Mouse (Mus musculus) yolk sac, embryonic 10.5 days (tissue): ENCODE measurements at regions not wholly inside any gene's neighbourhood (a gene's known extent, or its start where the extent isn't known, plus 50 kb on each side); places are given as distances from the start of the nearest gene placed in this dataset.

Source experiments
- DNase-seq: peaks from one replicate; pipeline ENCODE4 v3.0.0-alpha.2; 2017; ENCODE audit warnings: low spot score

DNA sequence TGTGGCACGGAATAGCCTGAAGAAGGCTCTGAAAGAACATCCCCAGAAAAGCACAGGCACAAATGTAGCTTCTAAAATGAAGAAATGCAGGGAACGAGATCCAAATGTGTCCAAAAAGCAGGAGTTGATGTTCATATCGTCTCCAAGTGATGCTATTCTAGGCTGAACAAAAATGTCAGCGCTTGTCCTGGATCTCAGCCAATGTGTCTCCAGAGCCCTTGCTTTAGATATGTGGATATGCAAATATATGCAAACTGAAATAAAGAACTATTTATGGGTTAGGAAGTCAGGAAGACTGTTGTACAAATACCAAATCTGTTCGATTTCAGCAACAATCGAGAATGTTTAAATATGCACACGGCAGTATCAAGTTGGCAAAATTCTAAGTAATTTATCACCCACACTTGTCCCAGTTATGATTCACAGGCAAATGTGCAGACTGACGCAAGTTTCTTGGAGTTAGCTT is 320.4 kb downstream of the Synb start:
- DNase-seq = no peak

- DNase-seq = no peak
Measured at GRCm38 (mm10) chr14:68966758-68967157, 327.3 kb downstream of the Synb start.

DNA sequence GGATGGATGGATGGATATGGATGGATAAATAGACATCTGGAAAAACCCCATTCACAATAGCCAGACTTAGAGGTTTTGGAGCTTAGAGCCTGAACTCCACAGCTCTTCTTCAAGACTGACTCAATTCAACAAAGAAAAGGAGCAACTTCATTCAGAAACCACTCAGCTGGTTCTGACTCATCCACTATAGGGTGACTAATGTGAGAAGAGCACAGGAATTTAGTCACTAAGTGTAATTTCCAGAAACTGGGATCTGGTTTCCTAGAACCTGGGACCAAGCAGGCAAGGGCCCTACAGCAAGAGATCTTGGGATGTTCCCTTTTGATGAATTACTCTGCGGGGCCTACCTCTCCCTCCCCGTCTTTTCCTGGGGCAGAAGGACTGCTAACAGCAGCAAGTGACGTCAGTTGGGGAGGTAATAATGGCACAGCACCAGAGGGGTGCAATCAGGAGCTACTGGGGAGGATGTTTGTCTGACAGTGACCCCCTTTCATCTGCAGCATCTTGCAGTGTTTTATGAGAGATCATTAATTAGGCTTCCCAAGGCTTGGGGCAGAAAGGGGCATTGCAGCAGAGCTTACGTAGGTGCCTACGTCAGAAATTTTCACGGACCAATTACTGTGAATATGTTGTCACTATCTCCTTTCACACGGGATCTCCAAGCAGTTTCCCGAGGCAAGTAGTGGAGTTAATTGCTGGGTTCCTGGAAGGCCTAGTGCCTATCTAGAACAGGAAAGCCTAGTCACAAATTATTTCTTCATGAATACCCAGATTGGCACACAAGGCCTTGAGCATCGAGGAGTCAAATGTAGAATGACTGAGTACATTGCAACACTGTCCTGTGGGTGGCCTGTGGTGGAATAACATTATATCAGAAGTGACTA is 339.3 kb downstream of the Synb start:
- DNase-seq = no peak

- no peak for DNase-seq
Measured at GRCm38 (mm10) chr14:68945906-68946305, 348.2 kb downstream of the Synb start.

DNA sequence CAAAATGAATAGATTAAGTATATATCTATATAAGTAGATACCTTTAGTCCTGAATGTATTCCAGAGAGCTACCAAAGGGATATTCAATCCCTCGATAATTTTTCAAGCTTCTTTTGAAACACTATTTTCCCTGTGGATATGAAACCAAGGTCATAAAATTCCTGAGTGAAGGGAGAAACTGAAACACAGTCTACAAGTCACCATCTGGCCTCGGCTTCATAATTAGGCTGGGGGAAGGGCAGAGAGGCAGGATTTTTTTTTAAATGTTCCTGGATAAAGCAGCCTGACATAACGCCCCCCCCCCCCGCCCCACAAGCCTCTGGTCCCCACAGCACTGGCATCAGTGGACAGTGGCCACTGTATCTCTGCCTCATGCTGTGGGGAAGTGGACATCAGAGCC is 348.7 kb downstream of the Synb start:
- DNase-seq = no peak

DNA sequence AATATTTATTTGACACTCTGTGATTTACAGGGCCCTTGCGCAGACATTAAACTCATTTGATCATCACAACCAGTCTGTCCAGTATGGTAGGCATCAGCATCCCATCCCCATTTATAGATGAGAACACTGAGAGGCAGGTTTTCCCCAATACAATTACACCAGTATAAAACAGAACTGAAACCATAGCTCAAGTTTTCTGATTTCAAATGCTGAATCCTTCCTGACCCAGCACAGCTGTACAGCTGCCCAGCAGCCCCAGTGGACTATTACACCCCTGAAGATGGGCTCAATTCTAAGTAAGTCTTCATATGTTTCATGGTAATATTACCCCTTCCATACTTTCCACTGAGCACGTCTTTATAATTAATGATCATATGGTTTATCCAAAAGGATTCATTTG is 352.3 kb downstream of the Synb start:
- no peak for DNase-seq

- no peak for DNase-seq
Measured at GRCm38 (mm10) chr14:68941132-68941690, 352.9 kb downstream of the Synb start.

DNA sequence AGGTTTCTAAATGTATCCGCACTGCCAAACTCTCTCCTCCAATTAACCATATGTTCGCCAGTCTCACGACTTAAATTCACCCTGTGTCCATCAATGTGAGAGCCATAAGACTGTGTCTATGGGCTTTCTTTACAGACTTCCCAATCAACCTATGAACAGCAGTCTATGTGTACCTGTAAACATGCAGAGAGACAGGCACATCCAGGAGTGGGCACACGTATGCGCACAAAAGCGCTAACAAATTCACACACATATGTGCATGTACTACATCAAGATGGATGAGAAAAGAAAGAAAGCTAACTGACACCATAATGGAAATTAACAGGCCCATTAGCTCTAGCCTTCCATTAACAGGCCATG is 358.8 kb downstream of the Synb start:
- no peak for DNase-seq

DNA sequence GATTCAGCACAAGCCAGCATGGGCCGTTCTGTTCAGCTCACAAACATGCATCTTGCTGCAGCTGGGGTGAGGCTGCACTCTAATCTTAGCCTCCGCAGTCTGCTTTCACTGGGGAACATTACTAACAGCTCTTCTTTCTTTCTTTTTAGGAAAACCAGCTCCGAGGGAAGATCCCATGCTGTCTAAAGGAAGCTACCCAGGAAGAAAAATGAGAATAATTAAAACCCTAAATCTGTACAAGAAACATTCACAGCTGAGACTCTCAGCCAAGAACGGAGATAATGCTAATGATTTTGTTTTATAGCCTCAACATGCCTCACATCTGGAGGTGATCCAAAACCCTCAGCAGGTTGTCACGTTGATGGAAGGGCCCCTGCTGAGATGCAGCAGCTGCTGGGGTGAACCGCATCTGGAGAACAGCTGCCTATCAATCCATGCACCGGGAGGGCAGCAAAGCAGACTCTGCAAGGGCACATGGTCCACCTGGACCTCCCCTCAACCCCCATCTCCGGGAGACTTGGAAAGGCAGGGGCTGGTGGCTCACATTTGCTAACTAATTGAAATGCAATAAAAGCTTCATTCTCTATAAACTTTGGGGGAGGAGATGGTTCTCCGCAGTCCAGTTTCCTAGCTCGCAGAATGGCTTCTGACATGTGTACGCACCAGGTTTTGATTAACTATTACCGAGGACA is 359.3 kb downstream of the Synb start:
- DNase-seq = peak; percentile 35

- no peak for DNase-seq
Measured at GRCm38 (mm10) chr14:68927814-68928213, 366.3 kb downstream of the Synb start.

- no peak for DNase-seq
Measured at GRCm38 (mm10) chr14:68923054-68923453, 371.0 kb downstream of the Synb start.

DNA sequence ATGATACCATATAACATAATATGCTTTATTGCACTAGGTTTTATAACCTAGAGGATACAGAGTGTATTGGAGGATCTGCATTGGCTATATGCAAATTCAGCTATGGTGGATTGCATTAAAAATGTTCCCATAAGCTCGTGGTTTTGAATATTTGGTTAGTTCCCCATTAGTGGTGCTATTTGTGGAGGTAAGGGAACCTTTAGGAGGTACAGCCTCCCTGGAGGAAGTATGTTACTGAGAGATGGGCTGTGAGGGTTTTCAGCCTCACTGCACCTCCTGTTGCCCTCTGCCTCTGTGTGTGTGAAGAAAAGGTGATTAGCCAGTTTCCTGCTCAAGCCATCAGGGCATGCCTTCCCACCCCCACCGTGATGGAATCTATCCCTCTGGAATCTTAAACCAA is 372.1 kb downstream of the Synb start:
- no peak for DNase-seq

DNA sequence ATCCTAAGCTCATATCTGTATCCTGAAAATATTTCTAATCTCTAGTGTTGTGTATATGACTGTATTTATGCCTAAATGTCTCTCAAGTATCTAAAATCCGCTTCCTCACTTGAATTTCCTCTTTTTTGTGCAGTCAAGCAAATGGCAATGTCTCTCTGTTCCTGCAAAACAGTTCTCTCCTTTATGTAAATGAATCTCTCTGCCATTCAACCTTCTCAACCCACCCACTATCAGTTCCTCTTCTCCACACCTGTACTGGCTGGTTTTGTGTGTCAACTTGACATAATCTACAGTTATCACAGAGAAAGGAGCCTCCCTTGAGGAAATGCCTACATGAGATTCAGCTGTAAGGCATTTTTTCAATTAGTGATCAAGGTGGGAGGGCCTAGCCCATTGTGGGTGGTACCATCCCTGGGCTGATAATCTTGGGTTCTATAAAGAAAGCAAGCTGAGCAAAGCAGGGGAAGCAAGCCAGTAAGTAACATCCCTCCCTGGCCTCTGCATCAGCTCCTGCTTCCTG is 375.5 kb downstream of the Synb start:
- no peak for DNase-seq

- no peak for DNase-seq
Measured at GRCm38 (mm10) chr14:68899921-68900320, 394.2 kb downstream of the Synb start.

DNA sequence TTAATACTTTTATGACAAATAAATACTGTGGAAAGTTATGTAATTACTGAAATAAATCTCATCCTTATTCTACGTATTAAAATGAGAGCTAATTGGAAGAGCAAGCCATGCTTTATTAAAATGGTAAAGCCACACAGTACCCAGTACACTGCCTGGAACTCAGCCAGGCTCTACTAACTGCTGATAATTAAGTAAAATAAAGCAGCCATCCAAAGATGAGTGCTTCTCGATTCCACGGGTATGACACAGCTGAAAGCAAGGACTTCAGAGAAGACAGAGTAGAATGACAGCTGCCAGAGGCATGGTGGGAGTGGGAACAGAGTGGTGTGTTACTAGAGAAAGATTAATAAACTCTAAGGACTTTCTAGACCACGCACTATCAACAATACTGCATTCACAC is 416.9 kb downstream of the Synb start:
- no peak for DNase-seq

DNA sequence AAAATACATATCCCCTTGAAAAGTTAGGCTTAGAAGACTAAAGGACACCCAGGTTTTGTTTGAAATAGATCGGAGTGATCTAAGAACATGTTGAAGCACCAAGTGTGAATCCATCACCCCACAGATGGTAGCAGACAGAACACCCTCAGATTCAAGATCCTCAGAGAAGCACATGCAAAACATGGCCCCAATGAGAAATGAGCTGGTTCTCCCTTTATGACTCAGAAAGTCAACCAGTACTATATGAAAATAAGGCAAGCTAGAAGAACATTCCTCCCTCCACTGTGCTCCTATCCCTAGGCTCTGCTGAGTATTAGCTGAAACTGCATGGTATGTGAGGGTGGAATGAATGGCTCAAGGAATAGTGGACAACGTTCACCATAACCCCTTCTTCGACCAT is 433.0 kb downstream of the Synb start:
- no peak for DNase-seq

DNA sequence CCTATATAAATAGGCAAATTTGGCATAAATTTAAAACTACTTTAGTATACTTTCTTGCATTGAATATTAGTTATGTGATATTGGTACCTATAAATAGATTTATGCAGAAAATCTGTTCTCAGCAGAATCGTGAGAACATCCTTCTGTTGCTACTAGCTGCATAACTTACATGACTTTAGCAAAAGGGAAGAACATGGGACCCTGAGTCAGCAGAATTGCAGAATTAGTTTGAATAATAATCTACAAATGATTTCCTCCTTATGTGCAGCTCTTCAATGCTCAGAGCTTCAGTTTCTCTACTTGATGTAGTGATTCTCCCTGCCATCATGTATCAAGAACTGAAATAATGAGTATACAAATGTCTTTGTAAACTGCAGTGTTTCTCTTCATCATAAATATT is 436.2 kb downstream of the Synb start:
- no peak for DNase-seq

DNA sequence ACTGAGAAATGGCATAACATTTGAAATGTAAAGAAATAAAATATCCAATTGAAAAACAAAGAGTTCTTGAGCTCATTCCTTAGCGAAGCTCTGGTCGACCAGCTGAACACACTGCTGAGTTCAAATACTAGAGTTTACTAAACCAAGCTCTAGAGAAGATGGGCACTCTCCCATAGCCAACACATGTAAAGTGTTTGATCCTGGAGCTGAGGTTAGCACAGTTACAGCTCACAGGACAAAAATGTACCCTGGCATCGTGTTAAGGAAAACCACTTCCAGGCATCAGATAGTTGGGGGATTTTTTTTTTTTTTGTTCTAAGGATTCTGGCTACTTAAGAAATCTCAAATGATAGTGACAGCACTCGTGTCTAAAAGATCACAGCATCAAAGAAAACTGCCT is 445.6 kb downstream of the Synb start:
- no peak for DNase-seq

DNA sequence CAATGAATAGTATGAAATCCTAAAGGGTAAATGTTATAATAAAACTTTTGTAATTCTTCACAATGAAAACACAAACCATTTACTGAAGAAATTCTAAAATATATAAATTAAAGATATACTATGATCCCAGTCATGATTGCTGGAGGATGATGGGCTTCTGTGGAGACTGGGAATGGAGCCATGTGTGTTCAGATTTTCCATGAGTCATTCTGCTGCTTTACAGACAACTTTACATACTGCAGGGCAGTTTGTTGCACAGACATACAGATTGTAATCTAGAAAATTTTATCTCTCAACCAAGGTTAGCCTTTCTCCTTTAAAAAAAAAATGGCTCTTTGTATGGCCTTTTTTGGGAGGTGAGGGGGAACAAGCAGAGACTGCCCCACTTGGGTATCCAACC is 446.5 kb downstream of the Synb start:
- DNase-seq = no peak

DNA sequence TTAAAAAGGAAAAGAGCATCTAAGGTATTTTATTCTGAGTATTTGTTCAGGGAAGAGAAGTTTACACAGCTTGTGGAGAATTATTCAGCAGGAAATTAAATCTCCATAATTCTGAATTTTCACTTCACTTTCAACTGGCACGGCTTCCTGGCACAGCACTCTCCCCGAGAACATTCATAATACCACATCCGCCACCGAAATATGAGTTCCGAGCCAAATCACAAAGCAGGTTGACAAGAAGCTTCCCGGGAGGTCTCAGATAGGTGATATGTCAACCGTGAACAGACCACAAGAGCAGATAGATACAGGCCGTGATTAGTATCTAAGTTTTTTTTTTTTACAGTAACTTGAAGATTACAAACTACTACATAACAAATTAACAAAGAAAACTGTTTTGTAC is 473.9 kb downstream of the Synb start:
- DNase-seq = no peak

- DNase-seq = no peak
Measured at GRCm38 (mm10) chr14:68808976-68809375, 485.1 kb downstream of the Synb start.

- DNase-seq = no peak
Measured at GRCm38 (mm10) chr14:68807918-68808317, 486.2 kb downstream of the Synb start.

DNA sequence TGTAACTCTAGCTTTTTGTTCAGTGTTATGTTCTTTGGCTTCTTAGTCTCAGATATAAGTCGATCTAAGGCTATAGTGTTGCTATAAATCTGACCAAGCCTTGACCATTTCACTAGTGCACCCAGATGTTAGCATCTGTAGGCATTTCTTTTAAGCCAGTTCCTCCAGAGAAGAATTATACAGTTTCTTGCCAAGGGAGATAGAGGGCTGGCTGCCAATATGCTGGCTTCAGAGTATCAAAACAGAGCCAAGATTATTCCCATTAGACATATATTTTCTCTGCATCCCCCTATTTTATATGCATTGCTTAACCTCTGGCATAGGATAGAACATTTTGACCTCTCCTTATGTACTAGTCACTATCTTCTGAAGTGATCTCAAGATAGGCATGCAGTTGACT is 487.5 kb downstream of the Synb start:
- no peak for DNase-seq
